Mouse (Mus musculus) macrophage (primary cell): ENCODE data around the gene Ogt. TPM values are rescaled to one million over a fixed set of nuclear protein-coding genes. Genes with fewer than 3 reads are reported as not detected.
A peak's percentile ranks its signal among the peaks of the same experiment; 100 is the strongest.

Source experiments
- H3K27ac ChIP-seq: fragments of 350-480 bp; formaldehyde crosslinking; 2 replicates; pipeline ENCODE4 v1.9.0; 2021
- H3K36me3 ChIP-seq: fragments of 350-480 bp; formaldehyde crosslinking; 2 replicates; pipeline ENCODE4 v1.9.0; 2021; ENCODE audit errors: inconsistent target
- H3K4me3 ChIP-seq: fragments of 350-480 bp; formaldehyde crosslinking; 2 replicates; pipeline ENCODE4 v1.9.0; 2021; ENCODE audit errors: inconsistent target
- H3K79me2 ChIP-seq: fragments of 350-480 bp; formaldehyde crosslinking; 2 replicates; pipeline ENCODE4 v1.9.0; 2021; ENCODE audit errors: inconsistent target
- WGBS: methylation state at CpG from one replicate; pipeline ENCODE4 v1.1.7; 2026; ENCODE audit warnings: inconsistent platforms; ENCODE audit not compliant: missing documents; 5-methylcytosine and 5-hydroxymethylcytosine counted together
- polyA plus RNA-seq: library from polyadenylated mRNA; stranded (reverse); fragments of 250-400 nt; gene quantifications from 3 replicates; pipeline ENCODE4 v1.2.4, GENCODE M21; 2018; ENCODE audit warnings: inconsistent platforms
- total RNA-seq, 78 experiments: library from RNA; depleted of rRNA; stranded (reverse); fragments of 250-400 nt; gene quantifications; 1 replicate in 9 of 78; 2 replicates in 24 of 78; 3 replicates in 43 of 78; 4 replicates in 2 of 78; pipeline ENCODE4 v1.2.4; 2018; ENCODE audit warnings: inconsistent platforms in 56 of 78

Ogt gene
- total RNA-seq (2018; cell fraction: chromatin; rRNA removed) = 1,000 to 10,000 TPM in 3 of 26 experiments, 100 to 1,000 TPM in 23; 736 to 1,252 (median 882) TPM
- 10 to 100 TPM in 25 of 26 experiments, 1 to 10 TPM in 1; 10.0 to 66.8 (median 26.4) TPM for total RNA-seq (2018; cell fraction: cytosol; rRNA removed)
- 1,000 to 10,000 TPM in 1 of 26 experiments, 100 to 1,000 TPM in 25; 374 to 1,215 (median 634) TPM for total RNA-seq (2018; cell fraction: nucleus; rRNA removed)
- polyA plus RNA-seq = 37.6 to 116 TPM (median 41.1 TPM) in 3 replicates

DNA sequence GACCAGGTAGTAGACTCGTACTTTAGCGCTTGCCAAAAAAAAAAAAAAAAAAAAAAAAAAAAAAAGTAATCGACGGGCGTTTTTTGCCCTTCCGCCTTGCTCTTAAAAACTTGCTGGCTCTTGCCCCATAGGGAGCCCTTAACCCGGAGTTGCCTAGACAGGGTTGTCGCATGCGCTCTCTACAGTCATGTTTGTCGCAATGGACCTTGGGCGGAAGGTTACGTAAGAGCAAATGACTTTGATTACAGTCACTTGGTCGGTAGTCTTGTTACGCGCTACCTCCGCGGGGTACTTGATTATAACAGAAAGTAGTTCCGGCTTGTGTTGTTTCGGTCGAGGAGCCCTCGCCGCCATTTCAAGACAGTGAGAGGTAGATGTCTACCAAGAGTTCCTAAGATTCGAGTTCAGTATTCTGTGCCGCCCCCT lies at the start of gene Ogt:
Gene Ogt, plus strand, starts transcription at position 320 of the 426 bp plus-strand sequence.
- WGBS = 16% methylated on average over 20 of the region's 24 CpGs
- Histone ChIP-seq H3K27ac (peak within 1 kb of the TSS; percentile 89), H3K79me2 (peaks cover 49% of the 10 kb centered on the region), H3K4me3 (peak within 1 kb of the TSS; percentile 79), H3K36me3 (0 out of 2 replicates have a peak, but pooled peaks cover 5% of the 10 kb centered on the region)

DNA sequence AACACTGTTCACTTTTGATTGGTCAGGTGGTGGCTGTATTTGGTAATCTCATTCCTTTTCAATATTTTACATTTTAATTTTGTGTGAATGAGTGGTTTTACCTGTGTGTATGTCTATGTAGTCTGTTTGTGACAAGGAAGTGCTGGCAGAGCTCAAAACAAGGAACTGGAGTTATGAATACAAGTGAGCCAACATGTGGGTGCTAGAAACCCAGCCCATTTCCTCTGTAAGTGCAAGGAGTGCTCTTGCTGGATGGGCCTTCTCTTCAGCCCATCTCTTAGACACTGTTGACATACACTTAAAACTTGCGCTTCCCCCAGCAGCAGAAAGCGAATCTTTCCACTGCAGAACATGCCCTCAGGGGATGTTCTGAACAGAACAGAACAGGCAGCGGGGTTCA lies 23.7 kb upstream of the Ogt start:
- 87% methylated on average over 3 of the region's 3 CpGs for WGBS
- H3K36me3 ChIP-seq = no peaks in the 10 kb centered on the region
- no peaks in the 10 kb centered on the region for H3K79me2 ChIP-seq
- H3K27ac ChIP-seq = no peak overlapping the region
- no peak overlapping the region for H3K4me3 ChIP-seq

DNA sequence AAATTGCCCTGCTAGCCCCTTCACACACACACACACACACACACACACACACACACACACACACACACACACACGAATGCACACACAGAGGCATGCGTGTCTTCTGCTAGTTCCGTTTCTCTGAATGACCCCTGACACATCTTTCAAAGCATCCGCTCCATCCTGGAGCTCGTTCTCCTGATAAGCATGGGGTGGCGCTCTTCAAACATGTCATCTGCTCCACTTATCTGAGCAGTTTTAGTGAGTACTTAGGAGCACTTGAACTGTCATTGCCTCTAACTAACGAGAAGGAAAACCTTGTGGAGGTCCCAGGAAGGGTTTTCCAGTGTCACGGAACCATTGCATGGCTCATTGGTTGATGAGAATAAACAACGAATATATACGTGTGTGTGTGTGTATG lies 22.0 kb upstream of the Ogt start:
- H3K27ac ChIP-seq = no peak overlapping the region
- no peaks in the 10 kb centered on the region for H3K36me3 ChIP-seq
- WGBS = 78% methylated on average over 4 of the region's 10 CpGs
- no peaks in the 10 kb centered on the region for H3K79me2 ChIP-seq
- H3K4me3 ChIP-seq = no peak overlapping the region

DNA sequence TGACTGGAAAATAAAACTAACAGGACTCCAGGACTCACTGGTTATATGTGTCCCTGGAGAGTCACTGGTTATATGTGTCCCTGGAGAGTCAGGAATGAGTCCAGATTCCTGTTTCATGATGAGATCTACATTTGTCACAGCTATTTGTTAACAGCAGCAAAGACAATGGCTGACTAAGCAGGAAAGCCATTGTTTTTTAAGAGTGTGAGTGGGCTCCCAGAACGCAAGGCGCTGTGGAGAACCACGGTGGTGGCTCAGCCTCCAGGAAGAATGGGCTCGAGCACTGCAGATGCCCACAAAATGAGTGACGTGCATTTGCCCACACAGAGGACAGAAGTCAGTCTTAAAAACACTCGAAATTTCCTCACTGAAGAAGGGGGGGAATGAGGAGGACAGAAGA lies 19.5 kb upstream of the Ogt start:
- Histone ChIP-seq H3K79me2 (no peaks in the 10 kb centered on the region), H3K36me3 (no peaks in the 10 kb centered on the region), H3K4me3 (no peak overlapping the region), H3K27ac (no peak overlapping the region)
- 35% methylated on average over 6 of the region's 6 CpGs for WGBS

DNA sequence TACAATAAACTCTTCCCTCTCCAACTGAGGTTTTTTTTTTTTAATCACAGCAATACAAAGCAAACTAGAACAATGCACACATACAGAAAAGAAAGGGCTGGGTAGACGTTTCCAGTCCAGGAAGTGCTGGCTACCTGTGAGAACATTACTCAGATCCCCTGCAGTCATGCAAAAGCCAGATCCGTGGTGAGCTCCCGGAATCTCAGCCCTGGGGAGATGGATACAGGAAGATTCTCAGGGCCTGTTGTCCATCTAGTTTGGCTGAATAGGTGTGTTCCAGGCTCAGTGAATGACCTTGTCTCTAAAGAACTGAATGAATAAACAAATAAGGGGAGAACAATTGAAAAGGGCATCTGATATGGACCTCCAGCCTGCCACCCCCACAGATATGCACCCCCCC lies 17.3 kb upstream of the Ogt start:
- Histone ChIP-seq H3K36me3 (no peaks in the 10 kb centered on the region), H3K27ac (no peak overlapping the region), H3K4me3 (no peak overlapping the region), H3K79me2 (no peaks in the 10 kb centered on the region)
- 55% methylated on average over 3 of the region's 3 CpGs for WGBS

DNA sequence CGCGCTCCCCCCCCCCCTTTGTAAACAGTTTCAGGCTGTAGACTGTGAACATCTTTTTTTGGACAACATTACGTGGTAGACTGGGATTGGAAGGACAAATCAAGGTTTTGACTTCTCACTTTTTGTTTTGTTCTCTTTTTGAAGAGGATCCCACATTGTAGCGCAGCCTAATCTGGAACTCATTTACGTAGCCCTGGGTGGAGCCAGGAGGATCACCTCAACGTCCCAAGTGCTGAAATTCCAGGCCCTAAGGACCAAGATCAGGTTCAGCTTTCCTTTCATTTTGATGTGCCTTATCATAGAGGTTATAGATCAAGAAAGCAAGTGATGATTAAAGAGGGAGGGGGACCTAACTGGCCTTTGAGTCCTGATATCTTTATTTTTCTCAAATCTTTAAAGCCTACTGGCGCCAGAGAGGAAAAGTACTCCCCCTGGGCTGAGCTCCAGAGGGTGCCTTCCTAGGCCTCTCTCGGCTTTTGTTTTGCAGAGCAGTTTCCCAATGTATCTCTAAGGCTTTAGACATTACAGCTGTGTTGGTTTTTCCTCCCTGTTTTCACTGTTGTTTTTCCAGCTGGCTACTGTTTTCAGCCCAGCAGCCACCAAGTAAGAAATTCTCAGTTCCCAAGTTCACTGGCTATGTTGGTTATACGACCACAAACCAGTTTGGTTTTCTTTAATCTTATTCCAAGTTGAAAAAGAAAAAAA lies 2.9 kb upstream of the Ogt start:
- H3K36me3 ChIP-seq = no peaks in the 10 kb centered on the region
- H3K27ac ChIP-seq = no peak overlapping the region
- WGBS = 73% methylated on average over 7 of the region's 9 CpGs
- H3K4me3 ChIP-seq = no peak overlapping the region
- H3K79me2 ChIP-seq = peaks cover 21% of the 10 kb centered on the region

DNA sequence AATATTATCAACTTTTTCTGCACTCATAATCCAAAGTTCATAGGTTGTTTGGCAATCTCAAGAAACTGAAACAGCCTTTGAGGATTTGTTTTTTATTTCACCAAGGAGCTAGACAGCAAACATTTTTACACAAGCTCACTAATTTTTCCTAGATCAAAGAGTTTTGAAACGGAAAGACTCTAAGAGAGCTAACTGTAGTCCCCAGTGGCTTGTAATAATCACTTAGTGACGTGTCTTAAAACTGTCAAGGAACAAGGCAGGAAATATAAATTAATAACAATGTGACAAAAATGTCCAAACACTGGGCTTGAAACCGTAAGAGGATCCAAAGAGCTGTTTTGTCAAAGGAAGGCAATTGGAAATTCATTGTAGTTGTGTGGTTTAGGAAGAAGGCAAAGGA lies 1.0 kb upstream of the Ogt start:
- 0 out of 2 replicates have a peak, but pooled peaks cover 2% of the 10 kb centered on the region for H3K36me3 ChIP-seq
- H3K4me3 ChIP-seq = peak overlapping the region; percentile 79; the same call in 1 of the 2 replicates
- WGBS = 50% methylated on average over 2 of the region's 3 CpGs
- peak overlapping the region; percentile 89 for H3K27ac ChIP-seq
- peaks cover 40% of the 10 kb centered on the region for H3K79me2 ChIP-seq

DNA sequence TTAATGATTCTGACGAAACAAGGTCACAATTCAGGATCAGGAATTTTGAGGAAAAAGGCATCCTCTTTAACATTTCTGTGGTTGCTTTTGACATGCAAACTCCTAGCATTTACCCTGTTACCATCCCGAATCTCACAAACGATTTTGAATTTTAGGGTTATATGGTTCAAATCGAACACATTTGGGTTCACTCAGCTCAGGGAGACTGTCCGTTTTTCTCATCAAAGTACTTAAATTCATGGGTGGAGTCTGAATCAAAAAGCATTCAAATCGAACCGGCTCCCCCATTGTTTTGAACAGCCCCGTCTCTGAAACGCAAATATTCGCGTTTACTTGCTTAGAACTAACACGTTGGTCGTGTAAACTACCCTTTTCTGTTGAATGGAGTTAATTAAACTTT lies 554 bp upstream of the Ogt start:
- Histone ChIP-seq H3K36me3 (0 out of 2 replicates have a peak, but pooled peaks cover 5% of the 10 kb centered on the region), H3K27ac (peak overlapping the region; percentile 89), H3K4me3 (peak overlapping the region; percentile 79), H3K79me2 (peaks cover 44% of the 10 kb centered on the region)
- WGBS = 13% methylated on average over 13 of the region's 13 CpGs

DNA sequence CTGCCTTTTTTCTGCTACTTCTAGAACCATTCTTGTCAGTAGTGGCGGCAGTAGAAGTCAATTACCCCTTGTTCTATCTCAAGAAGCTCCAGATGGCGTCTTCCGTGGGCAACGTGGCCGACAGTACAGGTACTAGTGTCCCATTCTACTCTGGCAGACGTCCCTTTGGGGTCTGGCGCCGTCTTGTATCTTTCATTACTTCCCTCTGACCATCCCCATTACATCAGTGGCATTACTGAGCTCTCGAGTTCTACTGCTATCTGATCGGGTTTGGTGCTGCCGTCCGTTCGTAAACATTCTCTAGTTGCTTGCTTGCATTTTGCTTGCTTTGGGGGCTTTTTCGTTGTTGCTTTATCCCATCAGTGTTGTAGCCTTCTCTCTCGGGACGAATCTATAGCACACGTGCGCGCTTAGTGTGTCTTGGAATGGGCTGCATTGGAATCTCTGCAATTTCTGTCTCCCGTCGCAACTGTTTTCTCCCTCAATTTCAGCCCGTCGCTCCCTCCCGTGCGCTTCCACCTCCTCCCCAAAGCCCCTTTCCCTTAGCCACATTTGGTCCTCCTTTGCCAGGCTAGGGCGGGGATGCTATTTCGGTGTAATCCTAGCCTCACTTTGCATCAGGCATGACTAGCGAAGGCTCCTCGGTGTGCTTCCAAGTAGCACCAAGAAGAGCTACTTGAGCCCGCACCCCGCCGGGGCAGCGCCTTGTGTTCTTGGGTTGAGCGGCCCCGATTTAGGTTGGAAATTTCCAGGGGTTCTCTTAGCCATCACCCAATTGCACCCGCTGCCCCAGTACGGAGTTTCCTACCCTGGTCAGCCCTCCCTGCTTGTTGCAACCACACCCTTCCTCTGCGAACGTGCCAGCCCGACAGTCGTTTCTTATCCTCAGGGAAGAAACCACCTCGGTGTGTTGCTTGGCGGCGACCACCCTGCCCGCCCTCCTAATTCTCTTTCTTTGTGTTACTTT lies 617 bp downstream of the Ogt start:
- H3K79me2 ChIP-seq = peaks cover 56% of the 10 kb centered on the region
- peak overlapping the region; percentile 79 for H3K4me3 ChIP-seq
- peak overlapping the region; percentile 89 for H3K27ac ChIP-seq
- 0 out of 2 replicates have a peak, but pooled peaks cover 5% of the 10 kb centered on the region for H3K36me3 ChIP-seq
- 24% methylated on average over 35 of the region's 45 CpGs for WGBS

DNA sequence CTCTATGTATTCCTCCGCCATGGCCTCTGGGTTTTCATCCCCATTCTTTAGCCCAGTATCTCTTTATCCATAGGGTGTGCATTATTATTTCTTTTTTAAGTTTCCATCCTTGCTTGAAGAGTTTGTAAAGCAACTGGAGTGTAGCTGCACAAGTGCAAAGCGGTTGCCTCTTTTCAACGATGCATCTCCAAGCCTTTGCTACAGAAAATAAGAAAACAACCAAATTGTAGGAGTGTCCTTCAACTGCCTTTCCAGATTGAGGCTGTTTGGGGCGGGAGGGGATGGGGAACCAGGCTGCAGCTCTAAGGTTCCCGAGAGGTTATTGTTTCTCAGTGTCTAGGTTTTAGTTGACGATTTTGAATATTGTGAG lies 1.3 kb downstream of the Ogt start:
- 13% methylated on average over 5 of the region's 6 CpGs for WGBS
- Histone ChIP-seq H3K79me2 (peaks cover 63% of the 10 kb centered on the region), H3K36me3 (0 out of 2 replicates have a peak, but pooled peaks cover 5% of the 10 kb centered on the region), H3K4me3 (peak overlapping the region; percentile 79), H3K27ac (peak overlapping the region; percentile 89)

DNA sequence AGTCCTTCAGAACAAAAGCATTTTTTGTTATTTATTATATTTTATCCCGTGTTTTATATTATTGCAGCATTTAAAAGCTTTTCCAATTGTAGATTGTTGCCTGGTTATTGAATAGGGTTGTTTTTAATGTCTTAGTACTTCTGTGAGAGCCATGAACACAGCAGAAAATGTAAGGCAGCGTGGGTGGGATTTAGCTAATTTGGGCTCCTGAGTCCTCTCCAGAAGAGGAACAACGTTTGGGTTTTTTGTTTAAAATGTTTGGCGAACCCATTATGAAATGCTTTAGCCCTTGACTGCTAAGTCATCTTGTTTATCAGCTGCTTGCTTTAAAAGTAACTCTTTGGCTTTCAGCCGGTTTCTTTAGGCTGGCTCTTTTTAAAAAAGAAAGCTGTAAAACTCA lies 2.2 kb downstream of the Ogt start:
- 0 out of 2 replicates have a peak, but pooled peaks cover 5% of the 10 kb centered on the region for H3K36me3 ChIP-seq
- 24% methylated on average over 4 of the region's 5 CpGs for WGBS
- H3K79me2 ChIP-seq = peaks cover 72% of the 10 kb centered on the region
- peak overlapping the region; percentile 89 for H3K27ac ChIP-seq
- H3K4me3 ChIP-seq = peak overlapping the region; percentile 79

DNA sequence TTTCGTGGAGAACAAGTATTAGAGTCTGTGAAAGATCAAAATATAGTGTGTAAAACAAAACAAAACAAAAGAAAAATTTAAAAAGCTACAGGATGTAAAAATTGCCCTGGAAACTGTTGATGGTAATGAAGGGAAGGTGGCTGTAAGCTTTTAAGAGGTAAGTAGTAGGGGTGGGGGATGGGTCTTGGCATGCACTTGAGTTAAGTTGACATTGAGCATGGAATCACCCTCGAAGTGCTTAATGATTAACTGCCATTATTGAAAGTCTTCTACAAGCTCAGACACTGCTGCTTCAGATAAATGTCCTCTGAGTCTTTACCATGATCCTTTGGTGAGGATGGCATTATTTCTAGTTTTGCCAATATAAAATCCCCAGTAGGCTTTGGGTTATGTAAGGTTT lies 5.4 kb downstream of the Ogt start:
- 80% methylated on average over 2 of the region's 2 CpGs for WGBS
- Histone ChIP-seq H3K27ac (no peak overlapping the region), H3K79me2 (peaks cover 98% of the 10 kb centered on the region), H3K4me3 (no peak overlapping the region), H3K36me3 (0 out of 2 replicates have a peak, but pooled peaks cover 5% of the 10 kb centered on the region)

DNA sequence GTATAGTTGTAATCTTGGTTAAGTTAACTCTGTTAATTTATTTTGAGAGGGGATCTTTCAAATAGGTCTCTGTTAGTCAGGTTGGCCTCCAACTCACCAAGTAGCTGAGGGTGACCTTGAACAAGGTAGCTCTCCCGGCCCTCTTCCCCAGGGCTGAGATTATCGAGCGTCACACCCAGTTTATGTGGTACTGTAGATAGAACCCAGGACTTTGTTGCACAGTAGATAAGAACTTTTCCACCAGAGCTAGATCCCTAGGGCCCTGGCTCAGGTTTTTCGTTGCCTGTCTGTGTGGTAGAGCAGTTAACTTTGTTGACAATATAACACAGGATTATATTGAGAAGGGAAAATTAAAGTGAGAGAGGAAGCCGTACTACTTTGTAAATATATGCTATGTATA lies 6.8 kb downstream of the Ogt start:
- WGBS = 94% methylated on average over 5 of the region's 5 CpGs
- H3K79me2 ChIP-seq = peaks cover 98% of the 10 kb centered on the region
- no peak overlapping the region for H3K4me3 ChIP-seq
- H3K27ac ChIP-seq = no peak overlapping the region
- 0 out of 2 replicates have a peak, but pooled peaks cover 10% of the 10 kb centered on the region for H3K36me3 ChIP-seq

DNA sequence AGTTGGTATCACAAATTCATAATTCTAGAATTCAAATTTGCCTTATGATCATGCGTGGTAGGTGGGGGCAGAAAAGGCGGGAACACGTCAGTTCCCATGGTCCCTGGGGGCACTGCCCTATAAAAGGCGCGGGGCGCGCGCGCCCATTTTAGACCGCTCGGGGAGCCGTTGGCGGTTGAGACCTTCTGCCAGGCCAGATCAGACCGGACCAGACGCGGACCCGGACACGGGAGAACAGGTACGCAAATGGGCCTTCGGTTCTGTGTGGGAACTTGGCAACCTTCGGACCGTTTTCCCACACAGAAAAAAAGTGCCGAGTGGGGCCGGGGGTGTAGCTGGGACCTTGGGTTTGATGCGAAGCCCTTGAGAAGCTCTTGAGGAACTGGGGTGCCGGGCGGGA lies 55.8 kb downstream of the Ogt start:
- 92% methylated on average over 22 of the region's 27 CpGs for WGBS
- Histone ChIP-seq H3K27ac (no peak overlapping the region), H3K4me3 (no peak overlapping the region), H3K36me3 (no peaks in the 10 kb centered on the region), H3K79me2 (no peaks in the 10 kb centered on the region)
